Mouse (Mus musculus) lung, embryonic 14.5 days (tissue): ENCODE data around the gene Srd5a1. TPM values are rescaled to one million over a fixed set of nuclear protein-coding genes. Genes with fewer than 3 reads are reported as not detected.
"Not testable (repeated sequence)": the region's sequence is repeated elsewhere in the genome, so short reads cannot be mapped to it uniquely, and the experiment has no call there.

Source experiments
- ATAC-seq: fragments of 200-750 bp; cut with Nextera tagmentation; 2 replicates; pipeline ENCODE4 v1.8.0; 2017; ENCODE audit warnings: mild to moderate bottlenecking, moderate TSS enrichment, moderate library complexity; ENCODE audit not compliant: insufficient read depth
- DNase-seq: peaks from one replicate; pipeline ENCODE4 v3.0.0-alpha.2; 2015
- H3K27ac ChIP-seq: fragments of 300-500 bp; sonication (generic); 2 replicates; pipeline ENCODE4 v1.5.1; 2014; ENCODE audit warnings: low read depth, mild to moderate bottlenecking, moderate library complexity
- H3K27me3 ChIP-seq: fragments of 300-500 bp; sonication (generic); 2 replicates; pipeline ENCODE4 v1.6.1; 2014; ENCODE audit warnings: low read length, control low read depth; ENCODE audit not compliant: insufficient read depth
- H3K36me3 ChIP-seq: fragments of 300-500 bp; sonication (generic); 2 replicates; pipeline ENCODE4 v1.6.1; 2014; ENCODE audit warnings: control low read depth; ENCODE audit not compliant: insufficient read depth
- H3K4me1 ChIP-seq: fragments of 300-500 bp; sonication (generic); 2 replicates; pipeline ENCODE4 v1.6.1; 2014; ENCODE audit warnings: antibody characterized with exemption, control low read depth; ENCODE audit not compliant: insufficient read depth
- H3K4me2 ChIP-seq: fragments of 300-500 bp; sonication (generic); 2 replicates; pipeline ENCODE4 v1.6.1; 2014; ENCODE audit warnings: mild to moderate bottlenecking
- H3K4me3 ChIP-seq: fragments of 300-500 bp; sonication (generic); 2 replicates; pipeline ENCODE4 v1.5.1; 2014; ENCODE audit warnings: low read depth, low read length
- H3K9ac ChIP-seq: fragments of 300-500 bp; sonication (generic); 2 replicates; pipeline ENCODE4 v1.6.1; 2014
- H3K9me3 ChIP-seq: fragments of 300-500 bp; sonication (generic); 2 replicates; pipeline ENCODE4 v1.6.1; 2016; ENCODE audit warnings: low read depth, low read length, control low read depth
- CTCF ChIP-seq: IDR thresholded peaks from 2 replicates; pipeline ENCODE4 v1.5.1; 2016; ENCODE audit warnings: antibody characterized with exemption, low read depth
- WGBS: fragments of 180-500 bp; shearing (Covaris S2); extraction: QIAGEN DNeasy Blood & Tissue Kit; methylation state at CpG from one replicate; pipeline ENCODE4 v1.1.7; 2014; 5-methylcytosine and 5-hydroxymethylcytosine counted together
- polyA plus RNA-seq: library from polyadenylated mRNA; unstranded; fragments of >200 nt; fragmentation: Nextera tagmentation; extraction: Ambion mirVana; gene quantifications from 2 replicates; pipeline ENCODE4 v1.2.1, GENCODE M21; 2014

Gene Srd5a1
- polyA plus RNA-seq, 1 experiment from 2014 or later: 29.2 TPM

GRCm38 (mm10) chr13:69636375-69636774 is 25.1 kb upstream of the Srd5a1 start:
- H3K27me3 ChIP-seq: no peaks in the 10 kb centered on the region
- peaks cover 82% of the 10 kb centered on the region for H3K36me3 ChIP-seq
- no peak for DNase-seq
- WGBS: 75% methylated on average over 3 of the region's 3 CpGs
- ATAC-seq: no peak
- no peaks in the 10 kb centered on the region for H3K9me3 ChIP-seq
- no peak overlapping the region for H3K4me3 ChIP-seq
- H3K4me2 ChIP-seq: no peak overlapping the region
- H3K27ac ChIP-seq: no peak overlapping the region
- H3K9ac ChIP-seq: no peak overlapping the region
- TF ChIP-seq CTCF: no peak
- no peaks in the 10 kb centered on the region for H3K4me1 ChIP-seq

DNA sequence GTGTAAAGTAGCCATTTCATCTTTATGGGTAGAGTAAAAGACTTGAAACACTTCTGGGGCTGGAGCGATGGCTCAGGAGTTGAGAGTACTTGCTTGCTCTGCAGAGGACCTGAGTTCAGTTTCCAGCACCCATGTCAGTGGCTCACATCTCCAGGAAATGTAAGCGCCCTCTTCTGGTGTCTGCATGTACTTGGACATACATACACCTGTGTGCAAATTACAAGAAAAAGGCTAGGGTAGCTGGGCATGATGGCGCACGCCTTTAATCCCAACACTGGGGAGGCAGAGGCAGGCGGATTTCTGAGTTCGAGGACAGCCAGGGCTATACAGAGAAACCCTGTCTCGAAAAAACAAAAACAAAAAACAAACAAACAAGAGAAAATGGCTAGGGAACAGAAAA is 24.6 kb upstream of the Srd5a1 start:
- H3K9ac ChIP-seq, H3K4me1 ChIP-seq, H3K4me3 ChIP-seq, ATAC-seq, DNase-seq, H3K4me2 ChIP-seq, H3K9me3 ChIP-seq, H3K27ac ChIP-seq, H3K27me3 ChIP-seq: not testable (repeated sequence)
- peaks cover 88% of the 10 kb centered on the region for H3K36me3 ChIP-seq
- WGBS: 92% methylated on average over 7 of the region's 7 CpGs

- no peak for TF ChIP-seq CTCF
- 91% methylated on average over 2 of the region's 2 CpGs for WGBS
- Histone ChIP-seq H3K9ac (no peak overlapping the region), H3K36me3 (peaks cover 92% of the 10 kb centered on the region), H3K27ac (no peak overlapping the region), H3K4me2 (no peak overlapping the region), H3K4me3 (no peak overlapping the region), H3K9me3 (no peaks in the 10 kb centered on the region), H3K4me1 (no peaks in the 10 kb centered on the region), H3K27me3 (no peaks in the 10 kb centered on the region)
- no peak for ATAC-seq
- no peak for DNase-seq
Measured at GRCm38 (mm10) chr13:69633988-69634387, 22.7 kb upstream of the Srd5a1 start.

- ATAC-seq: no peak
- TF ChIP-seq CTCF: no peak
- Histone ChIP-seq H3K4me3 (no peak overlapping the region), H3K9me3 (no peaks in the 10 kb centered on the region), H3K27me3 (no peaks in the 10 kb centered on the region), H3K4me1 (no peaks in the 10 kb centered on the region), H3K9ac (no peak overlapping the region), H3K27ac (no peak overlapping the region), H3K4me2 (no peak overlapping the region), H3K36me3 (peaks cover 96% of the 10 kb centered on the region)
- no peak for DNase-seq
- 88% methylated on average over 9 of the region's 9 CpGs for WGBS
Measured at GRCm38 (mm10) chr13:69633551-69633950, 22.3 kb upstream of the Srd5a1 start.

GRCm38 (mm10) chr13:69631659-69632058 is 20.4 kb upstream of the Srd5a1 start:
- Histone ChIP-seq H3K27me3 (no peaks in the 10 kb centered on the region), H3K9ac (no peak overlapping the region), H3K4me2 (no peak overlapping the region), H3K4me1 (no peaks in the 10 kb centered on the region), H3K9me3 (no peaks in the 10 kb centered on the region), H3K4me3 (no peak overlapping the region), H3K36me3 (peaks cover 99% of the 10 kb centered on the region), H3K27ac (no peak overlapping the region)
- ATAC-seq: no peak
- TF ChIP-seq CTCF: no peak
- no peak for DNase-seq
- 78% methylated on average over 4 of the region's 4 CpGs for WGBS

- no peaks in the 10 kb centered on the region for H3K9me3 ChIP-seq
- no peak overlapping the region for H3K9ac ChIP-seq
- no peak overlapping the region for H3K27ac ChIP-seq
- H3K27me3 ChIP-seq: no peaks in the 10 kb centered on the region
- no peak for DNase-seq
- no peak for TF ChIP-seq CTCF
- no peak for ATAC-seq
- WGBS: 93% methylated on average over 3 of the region's 3 CpGs
- H3K36me3 ChIP-seq: peaks cover 99% of the 10 kb centered on the region
- H3K4me2 ChIP-seq: no peak overlapping the region
- no peak overlapping the region for H3K4me3 ChIP-seq
- no peaks in the 10 kb centered on the region for H3K4me1 ChIP-seq
Measured at GRCm38 (mm10) chr13:69631111-69631510, 19.9 kb upstream of the Srd5a1 start.

- TF ChIP-seq CTCF: no peak
- WGBS: 76% methylated on average over 8 of the region's 8 CpGs
- H3K4me3 ChIP-seq: no peak overlapping the region
Measured at GRCm38 (mm10) chr13:69630576-69630975, 19.3 kb upstream of the Srd5a1 start.

DNA sequence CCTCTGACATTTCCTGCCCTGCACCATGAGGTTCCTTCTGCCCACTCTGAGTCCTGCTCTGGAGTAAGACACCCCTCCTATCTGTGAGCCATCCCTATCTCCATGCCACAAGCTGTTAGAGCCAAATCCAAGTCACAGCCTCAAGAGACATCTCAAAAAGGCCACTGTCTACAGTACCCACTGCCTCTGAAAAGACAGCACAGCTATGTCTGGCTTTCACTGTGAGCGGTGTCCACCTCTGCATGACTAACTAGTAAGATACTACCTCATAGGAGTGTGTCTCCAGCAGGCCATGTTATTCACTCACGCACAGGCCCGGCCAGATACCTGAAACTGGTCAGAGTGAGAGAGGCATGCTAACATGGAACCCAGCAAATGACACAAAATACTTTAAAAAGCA is 16.7 kb upstream of the Srd5a1 start:
- Histone ChIP-seq H3K9ac (no peak overlapping the region), H3K4me1 (no peaks in the 10 kb centered on the region), H3K9me3 (no peaks in the 10 kb centered on the region), H3K4me2 (no peak overlapping the region), H3K27me3 (no peaks in the 10 kb centered on the region), H3K4me3 (no peak overlapping the region), H3K27ac (no peak overlapping the region), H3K36me3 (peaks cover 99% of the 10 kb centered on the region)
- no peak for DNase-seq
- 94% methylated on average over 3 of the region's 3 CpGs for WGBS
- ATAC-seq: no peak
- no peak for TF ChIP-seq CTCF

More at GRCm38 (mm10) chr13:69630576-69630975, 19.3 kb upstream of the Srd5a1 start:
- no peak for ATAC-seq
- no peak overlapping the region for H3K4me2 ChIP-seq
- H3K9ac ChIP-seq: no peak overlapping the region
- DNase-seq: no peak
- H3K27me3 ChIP-seq: no peaks in the 10 kb centered on the region
- H3K4me1 ChIP-seq: no peaks in the 10 kb centered on the region
- no peaks in the 10 kb centered on the region for H3K9me3 ChIP-seq
- peaks cover 99% of the 10 kb centered on the region for H3K36me3 ChIP-seq
- H3K27ac ChIP-seq: no peak overlapping the region
